8 mouse cellular contexts compared by ENCODE assay signal in the genomic region with DNA sequence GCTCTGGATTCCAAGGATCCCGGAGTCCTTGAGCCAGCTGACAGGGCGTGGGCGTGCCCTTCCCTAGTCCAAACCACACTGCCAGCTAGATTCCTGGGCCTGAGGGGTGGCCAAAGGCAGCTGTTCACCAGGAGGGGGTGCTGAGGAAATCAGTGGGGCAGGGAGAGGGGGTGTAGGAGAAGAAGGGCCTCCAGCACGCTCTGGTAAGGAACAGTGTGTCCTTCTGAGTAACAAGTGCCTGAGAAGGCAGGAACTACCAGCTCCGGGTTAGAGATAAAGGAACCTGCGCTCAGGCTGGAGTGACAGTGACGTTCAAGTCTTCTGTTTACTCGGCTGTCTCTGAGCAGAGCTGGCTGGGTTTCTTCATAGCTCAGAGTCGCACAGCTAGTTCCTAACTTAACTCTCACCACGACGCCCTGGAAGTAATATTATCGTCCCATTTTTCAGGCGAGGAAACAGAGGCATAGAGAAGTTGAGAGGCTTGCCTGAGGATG. TPM values are rescaled to one million over a fixed set of nuclear protein-coding genes. Genes with fewer than 3 reads are reported as not detected.
DNase-seq lines count a peak whose midpoint lies in the region; ATAC-seq and TF ChIP-seq lines count a peak whose summit lies in the region.

No protein-coding gene starts in this region.

- peak overlapping the region; percentile 50 for H3K9ac ChIP-seq in MEL (ENCODE audit: control insufficient read depth, low read depth, low read length, poor library complexity, severe bottlenecking)
- H3K9ac ChIP-seq in intestine, embryonic 16.5 days (ENCODE audit: low read depth, low read length): peak overlapping the region; percentile 41

- H3K27me3 ChIP-seq in kidney, adult 2 months (replicated peaks; ENCODE audit: control insufficient read depth, insufficient read depth, low read length): no peaks in the 10 kb centered on the region
- H3K27me3 ChIP-seq in MEL (ENCODE audit: control insufficient read depth in 1 of 2, insufficient read depth in 2 of 2, low read length in 2 of 2): no peaks in the 10 kb centered on the region; a peak in 1 of 4 replicates
- no peaks in the 10 kb centered on the region for H3K27me3 ChIP-seq in intestine, embryonic 16.5 days (replicated peaks; ENCODE audit: control insufficient read depth, insufficient read depth, low read length)
- no peaks in the 10 kb centered on the region for H3K27me3 ChIP-seq in small intestine, adult 2 months (ENCODE audit: control insufficient read depth, insufficient read depth, low read length)

- TF ChIP-seq EP300 in MEL (IDR thresholded peaks at IDR 0.05; ENCODE audit: low read depth in 1 of 2, low read length in 2 of 2): no peak; a peak in 1 of 4 replicates

- WGBS in kidney, adult 2 months: 61% methylated on average over 13 of the region's 13 CpGs
- WGBS in intestine, embryonic 16.5 days: 46% methylated on average over 13 of the region's 13 CpGs
- 41% methylated on average over 13 of the region's 13 CpGs for WGBS in small intestine, adult 2 months

- H3K4me2 ChIP-seq in intestine, embryonic 16.5 days (ENCODE audit: low read depth, low read length): 0 out of 2 replicates have a peak overlapping the region, but pooled peaks have one; percentile 14

- peaks cover 5% of the 10 kb centered on the region; the same call in 1 of the 2 replicates for H3K4me1 ChIP-seq in kidney, adult 2 months (ENCODE audit: control insufficient read depth, insufficient read depth, low read length)
- peaks cover 5 to 17% of the 10 kb centered on the region in 2 experiments for H3K4me1 ChIP-seq in MEL (ENCODE audit: control insufficient read depth in 1 of 2, insufficient read depth in 2 of 2, low read length in 2 of 2)
- peaks cover 21% of the 10 kb centered on the region for H3K4me1 ChIP-seq in intestine, embryonic 16.5 days (ENCODE audit: control insufficient read depth, insufficient read depth, low read length)
- peaks cover 13% of the 10 kb centered on the region for H3K4me1 ChIP-seq in small intestine, adult 2 months (ENCODE audit: control insufficient read depth, insufficient read depth, insufficient read length, low read length)

- no peaks in the 10 kb centered on the region for H3K9me3 ChIP-seq in MEL (replicated peaks; ENCODE audit: insufficient read depth, low read length)
- H3K9me3 ChIP-seq in intestine, embryonic 16.5 days (ENCODE audit: control insufficient read depth, low read length): no peaks in the 10 kb centered on the region

- no peaks in the 10 kb centered on the region for H3K79me2 ChIP-seq in MEL (ENCODE audit: control insufficient read depth, insufficient read depth, low read length, poor library complexity)

- no peak for TF ChIP-seq RAD21 in MEL (IDR thresholded peaks at IDR 0.05; ENCODE audit: low read depth, low read length)

- no peak overlapping the region for H3K4me3 ChIP-seq in kidney, adult 2 months (ENCODE audit: insufficient read depth, low read depth, low read length)
- H3K4me3 ChIP-seq in MEL (ENCODE audit: control insufficient read depth in 1 of 2, insufficient read depth in 1 of 2, low read depth in 2 of 2, low read length in 2 of 2): peak overlapping the region; percentile 18 to 38
- H3K4me3 ChIP-seq in intestine, embryonic 16.5 days (ENCODE audit: low read length): no peak overlapping the region
- H3K4me3 ChIP-seq in small intestine, adult 2 months (ENCODE audit: low read depth, low read length): no peak overlapping the region

- TF ChIP-seq POLR2A in kidney, adult 2 months (IDR thresholded peaks at IDR 0.05; ENCODE audit: low read depth, low read length): no peak
- no peak for TF ChIP-seq POLR2A in MEL (IDR thresholded peaks at IDR 0.05; ENCODE audit: control insufficient read depth in 1 of 2, insufficient read depth in 1 of 2, low read depth in 1 of 2, low read length in 2 of 2, poor library complexity in 1 of 2)
- no peak for TF ChIP-seq POLR2A in small intestine, adult 2 months (IDR thresholded peaks at IDR 0.05; ENCODE audit: low read depth, low read length)

- peak; percentile 43 for DNase-seq in kidney, adult 2 months
- DNase-seq in kidney, postnatal 14 days: no peak
- peak; percentile 83 for DNase-seq in MEL (ENCODE audit: low read depth, low spot score)
- DNase-seq in gastrocnemius, adult 8-10 months (ENCODE audit: low spot score in 2 of 2): peak; percentile 70 to 75
- no peak for DNase-seq in layer of hippocampus, adult 8-10 months (ENCODE audit: low spot score in 2 of 2)
- DNase-seq in cerebellum, adult 8-10 months: no peak

- peak; percentile 29 for ATAC-seq in intestine, embryonic 16.5 days

- H3K36me3 ChIP-seq in kidney, adult 2 months (ENCODE audit: control insufficient read depth, insufficient read depth, low read length): no peaks in the 10 kb centered on the region
- H3K36me3 ChIP-seq in MEL (ENCODE audit: control insufficient read depth in 1 of 2, insufficient read depth in 2 of 2, low read length in 2 of 2): peaks cover 0 to 4% of the 10 kb centered on the region in 2 experiments; a peak in 2 of 4 replicates
- no peaks in the 10 kb centered on the region for H3K36me3 ChIP-seq in intestine, embryonic 16.5 days (ENCODE audit: control insufficient read depth, insufficient read depth, low read length)
- peaks cover 7% of the 10 kb centered on the region for H3K36me3 ChIP-seq in small intestine, adult 2 months (ENCODE audit: control insufficient read depth, insufficient read depth, low read length)

- TF ChIP-seq CTCF in kidney, adult 2 months (conservative IDR thresholded peaks at IDR 0.05; ENCODE audit: insufficient read depth, insufficient read length, low read depth, low read length): no peak
- no peak for TF ChIP-seq CTCF in MEL (IDR thresholded peaks at IDR 0.05 in 2 of 3, conservative IDR thresholded peaks at IDR 0.05 in 1 of 3; ENCODE audit: control insufficient read depth in 1 of 3, insufficient read depth in 1 of 3, low read depth in 2 of 3, low read length in 3 of 3, poor library complexity in 1 of 3, severe bottlenecking in 1 of 3)
- TF ChIP-seq CTCF in small intestine, adult 2 months (IDR thresholded peaks at IDR 0.05; ENCODE audit: extremely low read depth, insufficient read length, insufficient replicate concordance, low read depth, low read length): no peak

- H3K27ac ChIP-seq in kidney, adult 2 months (ENCODE audit: insufficient read depth, low read depth, low read length): no peak overlapping the region
- peak overlapping the region; percentile 15 for H3K27ac ChIP-seq in MEL (ENCODE audit: control insufficient read depth, low read depth, low read length)
- H3K27ac ChIP-seq in intestine, embryonic 16.5 days (ENCODE audit: low read length): peak overlapping the region; percentile 70
- peak overlapping the region; percentile 17 for H3K27ac ChIP-seq in small intestine, adult 2 months (ENCODE audit: insufficient read depth, low read depth, low read length)

TF ChIP-seq in MEL, 35 proteins besides CTCF, POLR2A, EP300 and RAD21:
- TF ChIP-seq NRF1 (IDR thresholded peaks at IDR 0.05; ENCODE audit: insufficient read depth, low read depth, low read length, poor library complexity, severe bottlenecking): no peak
- 0 out of 2 replicates have a peak, but pooled peaks have one; percentile 51 for TF ChIP-seq TBP (IDR thresholded peaks at IDR 0.05; ENCODE audit: low read depth, low read length)
- TF ChIP-seq UBTF (IDR thresholded peaks at IDR 0.05; ENCODE audit: borderline replicate concordance, insufficient read depth, low read depth, low read length): no peak
- TF ChIP-seq MAZ (IDR thresholded peaks at IDR 0.05; ENCODE audit: low read depth, low read length): peak; percentile 38; the same call in 1 of the 2 replicates
- TF ChIP-seq USF2 (IDR thresholded peaks at IDR 0.05; ENCODE audit: borderline replicate concordance in 1 of 2, insufficient read depth in 1 of 2, low read depth in 1 of 2, low read length in 2 of 2): no peak
- TF ChIP-seq SIN3A (IDR thresholded peaks at IDR 0.05; ENCODE audit: low read length): no peak; the same call in 1 of the 2 replicates
- no peak for TF ChIP-seq ELF1 (IDR thresholded peaks at IDR 0.05; ENCODE audit: low read depth, low read length)
- no peak for TF ChIP-seq TCF12 (IDR thresholded peaks at IDR 0.05; ENCODE audit: low read depth, low read length)
- no peak for TF ChIP-seq GATA1 (IDR thresholded peaks at IDR 0.05; ENCODE audit: low read depth, low read length)
- peak; percentile 46; the same call in 1 of the 2 replicates for TF ChIP-seq MXI1 (IDR thresholded peaks at IDR 0.05; ENCODE audit: low read depth, low read length)
- no peak for TF ChIP-seq ZKSCAN1 (IDR thresholded peaks at IDR 0.05; ENCODE audit: low read depth, low read length)
- TF ChIP-seq ETS1 (IDR thresholded peaks at IDR 0.05; ENCODE audit: low read depth, low read length): 0 out of 2 replicates have a peak, but pooled peaks have one; percentile 33
- TF ChIP-seq MYB (IDR thresholded peaks at IDR 0.05; ENCODE audit: low read depth, low read length): no peak
- no peak for TF ChIP-seq KAT2A (conservative IDR thresholded peaks at IDR 0.05; ENCODE audit: low read depth, low read length)
- TF ChIP-seq POLR2AphosphoS2 (IDR thresholded peaks at IDR 0.05; ENCODE audit: low read length): no peak
TF ChIP-seq in MEL: peak in this region for 4.

RNA-seq across cellular contexts. Expression of a gene that starts 22.5 kb away (rescaled TPM):
- polyA plus RNA-seq in kidney, adult 2 months (2012; rRNA removed): 37.0 and 45.7 TPM in 2 replicates
- total RNA-seq in MEL (2012; rRNA removed): 16.4 and 18.4 TPM in 2 replicates
- 10 to 100 TPM in 1 of 2 experiments, not detected in 1; 53.7 TPM for polyA plus RNA-seq in MEL (2012; ENCODE audit: insufficient read depth in 1 of 2, insufficient read length in 2 of 2, low read depth in 1 of 2, low replicate concordance in 2 of 2, missing spikeins in 1 of 2)
- total RNA-seq in gastrocnemius, adult 8-10 months (2022): 10 to 100 TPM; 18.8 to 27.9 (median 27.3) TPM
- polyA plus RNA-seq in intestine, embryonic 16.5 days (2015; fragmentation: Nextera tagmentation; extraction: Ambion mirVana): 76.9 and 81.9 TPM in 2 replicates
- polyA plus RNA-seq in small intestine, adult 2 months (2012; rRNA removed): 37.6 and 97.6 TPM in 2 replicates
- 10 to 100 TPM; 35.7 to 48.2 (median 46.7) TPM for total RNA-seq in layer of hippocampus, adult 8-10 months (2022)

Comparison
In these comparisons a context has a peak if more than half of its experiments do, and no peak if none do; other contexts are left out.
1. DNase-seq: peak in kidney, adult 2 months (single experiment), MEL (single experiment) and gastrocnemius, adult 8-10 months (2 of 2); none in kidney, postnatal 14 days (single experiment), layer of hippocampus, adult 8-10 months (0 of 2) and cerebellum, adult 8-10 months (single experiment).
2. H3K4me3 ChIP-seq: peak in MEL (2 of 2); none in kidney, adult 2 months (single experiment), intestine, embryonic 16.5 days (single experiment) and small intestine, adult 2 months (single experiment).